Mouse (Mus musculus) heart, adult 8-10 months (tissue): ENCODE data around the gene Bmt2. TPM values are rescaled to one million over a fixed set of nuclear protein-coding genes. Genes with fewer than 3 reads are reported as not detected.

ENCODE experiments used
- DNase-seq: peaks from one replicate; pipeline ENCODE4 v3.0.0; 2022; ENCODE audit warnings: low spot score
- total RNA-seq, 4 experiments: library from RNA; stranded (reverse); gene quantifications; 2 replicates each; pipeline ENCODE4 v1.2.4; 2022

Gene Bmt2
- 10 to 100 TPM in 2 of 4 experiments, 1 to 10 TPM in 2; 8.8 to 10.7 (median 9.8) TPM for total RNA-seq

DNA sequence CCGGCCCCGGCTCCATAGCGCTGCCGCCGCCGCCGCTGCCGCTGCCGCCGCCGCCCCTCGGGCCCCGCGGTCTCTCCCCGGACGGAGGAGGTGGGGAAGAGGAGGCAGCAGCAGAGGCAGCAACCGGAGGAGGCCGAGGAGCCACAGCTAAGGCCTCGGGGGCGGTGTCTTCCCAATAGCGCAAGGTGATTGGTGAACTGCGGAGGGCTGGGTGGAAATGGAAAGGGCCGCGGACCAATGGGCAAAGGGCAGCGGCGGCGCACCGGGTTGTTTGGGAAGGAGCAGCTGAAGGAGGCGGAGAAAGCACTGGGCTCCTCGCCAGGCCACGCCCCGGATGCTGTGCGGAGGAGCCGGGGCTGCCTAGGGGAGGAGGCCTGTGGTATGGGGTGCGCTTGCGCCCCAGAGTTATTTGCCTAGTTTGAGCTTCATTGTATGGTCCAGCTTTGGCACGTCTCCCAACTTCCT is at the start of gene Bmt2:
Bmt2 (minus strand) TSS at position 149 of the 465 bp plus-strand sequence.
- DNase-seq = peak; percentile 99

DNA sequence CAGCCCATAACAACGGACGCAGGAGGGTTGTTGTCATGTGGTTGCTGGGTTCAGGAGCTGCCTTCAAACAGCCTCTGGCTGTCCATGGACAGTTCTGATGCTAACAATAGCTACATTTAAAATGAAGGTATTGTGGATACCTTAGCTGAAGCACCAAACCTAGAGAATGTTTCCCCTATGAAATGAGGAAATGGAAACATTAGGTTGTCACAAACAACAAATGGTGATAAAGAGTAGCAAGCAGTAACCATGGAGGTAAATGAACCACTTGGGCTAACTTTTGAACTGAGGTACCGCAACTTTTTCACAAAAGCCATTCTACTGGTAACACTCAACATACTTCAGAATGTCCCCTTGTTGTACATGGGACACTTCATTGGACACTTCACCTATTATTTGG is 44.4 kb upstream of the Bmt2 start:
- no peak for DNase-seq

DNA sequence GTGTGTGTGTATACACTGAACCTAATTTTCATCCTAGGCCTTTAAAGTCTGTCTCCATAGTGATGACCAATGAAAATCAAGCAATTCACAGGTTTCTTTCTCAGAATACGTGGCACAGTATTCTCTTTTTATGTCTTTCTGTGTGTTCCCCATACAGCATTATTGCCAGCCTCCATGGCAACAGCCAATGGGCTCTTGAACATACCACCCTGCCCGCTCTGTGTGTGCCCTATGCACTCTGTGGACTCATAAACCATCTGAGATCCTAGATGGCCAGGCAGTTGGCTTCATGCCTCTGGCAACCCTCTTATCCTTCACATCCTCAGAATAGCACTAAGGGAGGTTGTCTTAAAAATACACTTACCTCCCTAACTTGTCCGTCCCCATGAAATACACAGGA is 37.1 kb upstream of the Bmt2 start:
- DNase-seq = no peak

DNA sequence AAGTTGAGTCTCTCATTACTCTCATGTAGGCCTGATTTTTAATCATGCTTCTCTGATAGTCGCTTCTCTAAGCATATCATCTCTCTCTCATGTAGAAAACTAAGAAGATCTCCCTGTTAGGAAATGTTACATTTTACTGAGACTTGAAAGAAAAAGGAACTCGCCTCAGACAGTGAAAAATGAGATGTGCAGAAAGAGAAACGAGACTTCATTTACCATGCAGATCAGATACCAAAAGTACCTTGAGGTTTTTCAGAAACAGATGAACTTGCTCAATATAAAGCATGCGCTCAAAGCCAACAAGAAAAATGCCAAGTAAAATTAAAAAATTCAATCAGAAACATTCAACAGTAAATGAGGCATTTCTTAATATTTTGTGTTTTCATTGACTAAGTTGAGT is 19.1 kb upstream of the Bmt2 start:
- DNase-seq = no peak

DNA sequence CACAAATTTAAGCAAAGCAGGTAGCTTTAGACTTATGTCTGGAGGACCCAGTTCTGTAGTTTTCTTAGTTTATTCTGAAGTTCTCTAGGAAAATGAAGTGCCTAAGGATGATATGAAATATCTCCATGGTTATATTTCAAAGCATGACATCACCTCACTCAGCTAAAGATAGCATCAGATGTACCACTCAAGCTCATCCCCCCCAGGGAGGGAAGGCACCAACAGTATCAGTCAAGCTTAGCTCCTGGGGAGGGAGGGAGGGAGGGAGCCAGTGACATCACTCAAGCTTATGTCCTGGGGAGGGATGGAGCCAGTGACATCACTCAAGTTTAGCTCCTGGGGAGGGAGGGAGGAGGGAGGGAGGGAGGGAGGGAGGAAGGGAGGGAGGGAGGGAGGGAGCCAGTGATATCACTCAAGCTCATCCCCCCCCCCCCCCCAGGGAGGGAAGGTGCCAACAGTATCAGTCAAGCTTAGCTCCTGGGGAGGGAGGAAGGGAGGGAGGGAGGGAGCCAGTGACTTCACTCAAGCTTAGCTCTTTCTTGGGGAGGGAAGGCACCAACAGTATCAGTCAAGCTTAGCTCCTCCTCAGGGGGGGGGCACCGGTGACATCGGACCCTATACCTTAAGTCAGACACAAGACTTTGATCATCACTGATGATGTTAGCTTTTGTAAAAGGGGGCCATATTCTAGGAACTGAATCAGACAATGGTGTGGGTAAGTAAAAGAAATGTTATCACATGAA is 17.5 kb upstream of the Bmt2 start:
- DNase-seq = no peak

DNA sequence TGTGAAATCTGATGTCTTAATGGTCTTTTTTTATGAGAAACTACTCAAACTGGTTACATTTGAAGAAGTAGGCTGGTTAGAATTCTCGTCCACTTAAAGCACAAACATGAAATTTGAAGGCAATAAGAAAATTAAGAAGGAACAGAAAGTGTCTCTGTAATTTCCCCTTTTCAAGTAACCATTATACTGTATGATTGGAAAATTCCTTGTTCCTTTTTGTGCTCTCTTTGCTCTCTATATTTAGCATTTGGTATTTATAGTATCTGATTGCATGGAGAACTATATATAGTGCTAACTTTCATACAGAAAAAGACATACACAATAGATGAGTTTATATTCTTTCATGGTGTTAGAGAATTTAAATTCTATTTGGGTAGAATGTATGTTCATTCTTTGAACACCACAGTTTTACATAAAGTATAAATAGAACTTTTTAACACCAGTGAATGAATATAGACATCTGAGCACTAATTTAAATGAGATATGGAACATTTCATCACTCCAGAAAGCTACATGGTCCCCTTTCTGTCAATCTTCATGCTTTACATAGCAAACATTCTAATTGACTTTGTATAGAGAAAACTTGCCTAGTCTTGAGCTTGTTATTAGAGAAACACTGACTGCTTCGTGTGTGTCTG is 14.0 kb upstream of the Bmt2 start:
- DNase-seq = peak; percentile 15

DNA sequence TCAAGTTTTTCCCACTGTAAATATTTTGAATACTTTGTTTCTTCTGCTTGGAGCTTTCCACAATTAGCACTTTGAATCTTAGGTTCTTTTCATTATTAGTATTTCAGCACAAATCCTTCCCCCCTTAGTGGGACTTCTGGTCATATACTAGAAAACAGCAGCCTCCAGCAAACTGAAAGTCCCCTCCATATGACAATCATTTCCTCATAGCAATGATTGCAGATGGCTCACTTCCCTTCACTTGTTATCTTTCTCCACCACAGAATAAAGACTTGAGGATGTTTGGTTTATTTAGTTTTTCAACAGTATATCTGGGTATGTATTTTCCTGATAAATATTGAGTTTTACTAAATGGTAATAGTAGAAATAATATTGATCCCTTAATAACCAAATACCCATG is 12.6 kb upstream of the Bmt2 start:
- DNase-seq = no peak

DNA sequence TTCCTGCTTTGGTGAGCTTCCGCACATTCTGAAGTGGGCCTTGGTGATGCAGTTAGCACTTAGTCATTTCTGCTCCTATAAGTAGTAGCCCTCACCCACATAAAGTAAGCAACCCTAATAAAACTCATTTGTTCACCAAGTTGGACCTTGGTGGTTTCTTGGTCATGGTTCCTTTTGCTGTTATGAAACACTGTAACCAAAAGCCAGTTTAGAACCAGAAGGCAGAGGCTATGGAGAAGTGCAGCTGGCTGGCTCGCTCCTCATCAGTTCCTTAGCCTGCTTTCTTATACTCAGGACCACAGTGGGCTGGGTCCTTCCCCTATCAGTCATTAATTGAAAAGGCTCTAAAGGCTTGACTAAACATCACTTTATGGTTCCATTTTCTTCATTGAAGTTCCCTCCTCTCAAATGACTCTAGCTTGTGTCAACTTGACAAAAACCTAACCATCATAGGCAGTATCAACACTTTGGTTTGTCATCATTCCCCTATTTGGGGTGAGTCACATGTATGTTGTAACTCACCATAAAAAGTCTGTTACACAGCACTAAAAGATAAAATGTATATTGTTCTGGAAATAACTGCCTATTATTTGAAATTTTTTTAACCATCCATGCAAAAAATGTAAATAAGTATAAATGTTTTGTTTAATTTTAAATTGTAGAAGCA is 6.3 kb upstream of the Bmt2 start:
- no peak for DNase-seq

DNA sequence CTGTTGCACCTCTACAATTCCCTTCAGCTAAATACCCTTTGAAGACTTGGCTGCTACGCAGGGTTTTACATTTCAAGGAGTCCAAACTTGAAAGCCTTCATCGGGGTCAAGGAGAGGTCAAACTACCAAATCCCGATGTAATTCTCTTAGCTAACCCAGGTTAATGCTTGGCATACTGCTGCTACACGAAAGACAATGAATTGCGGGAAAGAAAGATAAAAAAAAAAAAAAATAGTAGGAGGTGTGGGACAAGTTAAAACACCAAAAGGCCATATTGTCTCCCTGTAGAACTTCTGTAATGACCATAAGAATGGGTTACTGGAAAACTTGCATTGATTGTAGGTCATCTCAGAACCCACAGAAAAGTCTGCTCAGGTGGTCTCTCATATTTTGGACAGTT is 583 bp upstream of the Bmt2 start:
- DNase-seq = no peak

DNA sequence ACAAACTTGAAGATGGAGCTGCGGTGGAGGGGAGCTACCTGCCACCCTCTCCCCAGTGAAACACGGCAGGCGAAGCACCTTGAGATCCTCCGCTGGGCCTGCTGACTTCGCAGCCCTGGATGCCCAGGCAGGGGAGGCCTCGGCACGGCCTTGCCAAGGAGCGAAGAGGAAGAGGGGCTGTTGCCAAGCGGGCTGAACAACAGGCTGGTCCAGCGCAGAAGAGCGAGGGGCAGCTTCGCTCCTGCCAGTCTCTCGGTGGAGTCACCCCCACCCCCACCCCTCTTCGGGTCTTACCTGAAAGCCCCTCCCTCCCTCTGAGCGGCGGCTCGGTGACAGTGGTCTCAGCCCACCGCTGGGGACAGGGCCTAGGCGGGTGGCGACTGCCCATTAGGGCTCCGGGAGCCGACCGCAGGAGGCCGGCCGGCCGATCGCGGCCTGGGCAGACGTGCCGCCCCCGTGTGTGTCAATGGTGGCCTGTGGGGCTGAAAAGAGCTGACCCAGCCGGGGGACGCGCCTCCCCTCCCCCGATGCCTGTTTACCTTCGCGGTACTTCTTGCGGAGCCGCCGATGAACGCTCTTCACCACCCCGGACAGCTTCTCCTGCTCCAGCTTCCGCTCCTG is 515 bp downstream of the Bmt2 start:
- DNase-seq = peak; percentile 16

DNA sequence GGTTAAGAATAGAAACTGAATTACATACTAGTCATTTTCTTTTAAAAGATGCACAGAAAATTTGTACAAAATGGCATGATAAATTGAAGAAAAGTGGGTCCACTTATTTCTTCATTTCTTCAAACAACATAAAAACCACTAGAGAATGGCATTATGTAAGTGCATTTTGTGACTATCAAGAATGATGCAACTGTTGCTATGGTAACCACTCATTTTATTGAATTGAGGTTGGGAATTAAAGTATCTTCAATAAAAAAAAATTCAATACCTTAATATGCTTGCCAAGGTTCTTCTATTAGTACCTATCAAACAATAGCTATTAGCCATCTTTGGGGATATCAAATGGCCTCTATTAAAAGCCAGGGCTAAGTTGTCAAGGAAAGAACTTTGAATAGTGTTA is 1.6 kb downstream of the Bmt2 start:
- no peak for DNase-seq

DNA sequence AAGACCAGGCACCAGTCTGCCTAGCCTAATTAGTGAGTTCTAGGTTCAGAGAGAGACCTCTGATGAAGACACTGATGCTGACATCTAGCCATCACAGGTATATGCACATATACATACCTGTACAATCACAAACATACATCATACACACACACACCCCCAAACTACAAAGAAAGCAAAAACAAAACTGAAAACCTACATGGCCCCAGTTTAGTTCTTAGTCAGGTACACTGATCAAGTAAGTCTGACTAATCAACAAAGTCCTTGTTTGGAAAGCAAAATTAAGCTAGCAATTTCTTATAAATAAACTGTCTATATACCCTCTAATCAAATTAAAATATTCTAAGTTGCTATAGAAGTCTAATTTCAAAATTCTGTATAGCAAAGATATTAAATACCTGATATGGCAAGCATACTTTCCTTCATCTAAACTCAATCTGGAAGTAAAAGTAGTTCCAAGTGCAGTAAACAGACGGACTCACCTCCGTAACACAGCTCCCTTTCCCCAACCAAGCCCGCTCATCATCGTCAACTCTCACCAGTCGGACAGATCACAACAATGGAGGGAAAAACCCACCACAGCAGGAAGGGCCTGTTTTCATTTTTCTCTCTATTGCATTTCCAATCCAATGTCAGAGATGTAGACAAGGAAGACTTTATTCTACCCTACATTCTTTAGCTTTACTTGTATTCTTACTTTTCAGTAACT is 3.0 kb downstream of the Bmt2 start:
- DNase-seq = no peak

DNA sequence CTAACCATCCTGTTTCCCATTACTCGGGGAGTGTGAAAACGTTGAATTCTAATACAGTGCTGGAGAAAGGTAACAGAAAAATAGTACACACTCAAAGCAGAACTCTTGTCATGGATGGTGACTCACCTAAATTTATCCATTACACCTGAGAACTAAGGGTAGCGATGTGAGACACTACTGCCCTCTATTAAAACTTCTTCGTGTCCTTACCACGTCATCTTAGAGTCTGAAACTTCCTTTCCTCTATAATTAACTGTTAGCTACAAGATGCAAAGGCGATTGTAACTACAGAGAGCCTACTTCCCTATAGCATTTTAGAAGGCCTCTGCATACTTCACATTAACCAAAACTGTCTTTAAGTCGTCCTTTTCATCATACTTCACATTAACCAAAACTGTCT is 12.1 kb downstream of the Bmt2 start:
- no peak for DNase-seq

DNA sequence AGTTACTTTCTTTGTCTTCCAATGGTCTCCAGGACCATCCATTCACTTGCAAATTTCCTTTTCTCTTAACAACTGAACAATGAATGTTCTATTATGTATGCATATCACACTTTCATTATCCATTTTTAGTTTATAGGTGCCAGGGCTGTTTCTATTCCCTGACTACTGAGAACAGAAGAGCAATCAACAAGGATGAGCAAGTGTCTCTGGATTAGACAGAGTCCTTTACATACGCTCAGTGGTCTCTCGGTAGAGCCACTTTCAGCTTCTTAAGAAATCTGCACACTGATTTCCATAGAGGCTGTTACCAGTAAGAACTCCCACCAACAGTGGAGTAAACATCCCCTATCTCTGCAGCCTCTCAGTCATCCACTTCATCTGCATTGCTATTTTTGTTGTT is 19.8 kb downstream of the Bmt2 start:
- DNase-seq = no peak

DNA sequence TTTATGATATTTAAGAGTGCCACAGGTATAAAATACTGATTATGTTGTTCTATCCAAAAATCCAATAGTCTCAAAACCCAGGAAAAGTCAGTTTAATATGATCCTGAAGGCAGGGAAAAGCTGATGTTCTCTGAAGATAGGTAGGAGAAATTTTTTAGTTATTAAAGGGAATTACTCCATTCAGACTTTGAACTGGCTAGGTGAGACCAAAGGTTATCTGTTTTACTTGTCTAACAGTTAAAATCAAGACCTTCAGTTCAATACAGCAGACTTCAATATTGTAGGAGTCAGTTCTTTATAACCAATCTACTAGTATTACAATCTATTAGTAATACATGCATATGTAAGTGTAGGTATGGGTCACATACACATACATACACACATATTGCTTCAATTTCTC is 23.7 kb downstream of the Bmt2 start:
- no peak for DNase-seq

DNA sequence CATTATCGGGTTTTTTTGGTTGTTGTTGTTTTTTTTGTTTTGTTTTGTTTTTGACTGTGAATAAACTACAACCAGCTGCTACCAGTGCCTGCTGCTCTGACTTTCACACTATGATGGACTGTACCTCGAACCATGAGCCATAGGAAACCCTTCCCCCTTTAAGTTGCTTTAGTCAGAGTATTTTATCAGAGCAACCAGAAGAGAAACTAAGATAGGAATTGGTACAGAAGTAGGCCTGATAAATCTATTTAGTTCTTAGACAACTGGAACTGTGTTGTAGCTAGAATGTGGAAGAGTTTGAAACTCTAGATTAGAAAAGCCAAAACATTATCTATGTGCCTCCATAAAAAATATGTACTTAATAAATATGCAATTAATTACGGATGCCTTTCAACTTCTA is 25.5 kb downstream of the Bmt2 start:
- DNase-seq = no peak

DNA sequence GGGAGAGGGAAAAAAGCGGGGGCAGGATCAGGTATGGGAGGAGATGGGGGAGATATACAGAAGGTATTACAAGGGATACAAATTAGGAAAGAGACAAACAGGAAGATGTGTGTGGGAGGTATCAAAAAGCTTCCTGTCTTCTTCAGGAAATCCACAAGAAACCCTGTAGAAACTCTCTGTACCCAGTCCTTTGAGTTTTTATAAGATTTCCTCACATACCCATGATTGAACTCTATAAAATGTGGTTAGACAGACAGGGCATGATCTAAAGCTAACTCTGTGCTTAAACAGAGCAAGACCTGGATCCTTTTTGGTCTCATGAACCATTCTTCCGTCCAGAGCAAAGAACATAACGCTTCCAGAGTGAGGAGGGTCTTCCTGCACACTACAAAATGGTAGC is 26.9 kb downstream of the Bmt2 start:
- no peak for DNase-seq

DNA sequence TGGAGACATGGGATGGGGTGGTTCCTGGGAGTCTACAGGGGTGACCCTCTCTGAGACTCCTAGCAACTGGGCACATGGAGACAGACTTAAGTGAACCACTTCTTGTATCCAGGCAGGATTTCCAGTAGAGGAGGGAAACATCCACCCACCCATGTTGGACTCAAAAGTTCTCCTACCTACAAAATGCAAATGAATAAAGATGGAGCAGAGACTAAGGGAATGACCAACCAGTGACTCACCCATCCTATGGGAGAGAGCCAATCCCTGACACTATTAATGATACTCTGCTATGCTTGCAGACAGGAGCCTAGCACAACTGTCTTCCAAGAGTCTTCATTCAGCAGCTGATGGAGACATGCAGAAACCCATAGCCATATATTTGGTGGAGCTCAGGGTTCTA is 29.5 kb downstream of the Bmt2 start:
- DNase-seq = no peak

DNA sequence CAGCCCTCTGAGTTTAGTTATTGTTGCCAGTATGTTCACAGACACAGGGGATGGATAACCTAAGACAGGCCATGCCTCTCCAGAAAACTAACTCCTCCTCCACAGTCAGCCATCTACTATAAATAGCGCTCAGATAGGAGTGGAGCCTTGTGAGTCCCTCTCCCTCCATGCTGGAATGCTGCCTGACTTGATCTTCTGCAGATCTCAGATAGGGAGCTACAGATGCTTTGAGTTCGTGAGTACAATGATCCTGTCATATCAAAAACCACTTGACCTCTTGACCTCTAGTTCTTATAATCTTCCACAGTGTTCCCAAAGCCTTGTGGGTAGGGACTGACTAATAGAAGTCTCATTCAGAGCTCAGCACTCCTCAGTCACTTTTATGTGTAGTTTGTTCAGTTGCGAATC is 41.2 kb downstream of the Bmt2 start:
- peak; percentile 22 for DNase-seq

DNA sequence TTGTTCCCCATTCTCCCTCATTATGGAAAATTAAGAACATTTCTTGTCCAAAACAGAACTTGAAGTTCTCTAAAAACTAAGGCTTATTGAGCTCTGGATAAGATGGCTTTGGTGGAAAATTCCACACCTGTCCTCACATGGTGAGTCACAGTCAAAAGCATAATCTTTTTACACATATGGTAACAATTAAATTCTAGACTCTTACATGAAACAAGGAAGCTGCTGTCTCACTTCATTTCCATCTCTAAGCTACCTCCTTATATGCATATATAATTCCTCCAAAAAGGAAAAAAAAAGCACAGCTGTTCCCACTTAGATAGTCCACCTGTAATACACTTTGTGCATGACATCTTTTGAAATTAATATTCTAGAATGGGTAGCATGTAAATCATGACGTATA is 45.2 kb downstream of the Bmt2 start:
- DNase-seq = no peak

DNA sequence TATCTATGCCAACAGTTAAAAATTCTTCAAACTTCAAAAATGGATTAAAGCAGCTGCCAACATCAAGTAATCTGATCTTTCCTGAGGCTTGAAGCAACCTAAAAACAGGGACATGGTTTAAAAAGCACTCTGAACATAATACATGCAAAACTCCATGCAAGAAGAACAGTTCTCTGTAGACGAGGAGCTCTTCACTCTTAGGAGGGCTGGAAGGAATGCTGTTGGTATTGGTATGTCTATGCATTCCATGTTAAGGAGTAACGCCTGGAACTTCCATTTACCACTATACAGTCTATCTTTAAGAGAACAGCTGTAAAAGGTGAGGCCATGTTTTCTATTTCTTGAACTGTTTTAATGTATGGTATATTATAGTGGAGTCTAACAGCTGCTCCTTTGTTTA is 47.2 kb downstream of the Bmt2 start:
- DNase-seq = no peak

DNA sequence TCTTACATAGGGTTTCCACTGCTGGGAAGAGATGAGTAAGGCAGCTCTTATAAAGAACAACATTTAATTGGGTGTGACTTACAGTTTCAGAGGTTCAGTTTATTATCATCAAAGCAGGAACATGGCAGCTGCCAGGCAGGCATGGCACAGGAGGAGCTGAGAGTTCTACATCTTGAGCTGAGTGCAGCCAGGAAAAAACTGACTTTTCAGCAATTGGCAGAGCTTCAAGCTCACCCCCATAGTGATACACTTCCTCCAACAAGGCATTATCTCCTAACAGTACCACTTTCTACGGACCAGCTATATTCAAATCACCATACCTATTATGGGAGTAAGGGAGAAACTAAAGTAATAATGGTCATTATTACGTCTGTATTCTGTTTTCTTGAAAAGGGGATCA is 58.1 kb downstream of the Bmt2 start:
- no peak for DNase-seq
